Mouse (Mus musculus): ENCODE measurements around the gene Stxbp3. TPM values are rescaled to one million over a fixed set of nuclear protein-coding genes. Genes with fewer than 3 reads are reported as not detected.

Gene Stxbp3
- polyA plus RNA-seq, 1 experiment from 2014 or later, result 19.3 TPM

- TF ChIP-seq CTCF (IDR thresholded peaks at IDR 0.05; ENCODE audit: low read depth) (no peak), EP300 (IDR thresholded peaks at IDR 0.05; ENCODE audit: low read depth) (no peak)
- Histone ChIP-seq H3K27ac (ENCODE audit: low read depth) (no peak overlapping the region), H3K36me3 (replicated peaks; ENCODE audit: insufficient read depth, low read length) (no peaks in the 10 kb centered on the region), H3K4me1 (ENCODE audit: insufficient read depth) (peaks cover 13% of the 10 kb centered on the region; the same call in 1 of the 2 replicates), H3K4me3 (ENCODE audit: low read depth, low read length) (no peak overlapping the region), H3K27me3 (ENCODE audit: insufficient read depth, low read length) (no peaks in the 10 kb centered on the region), H3K4me2 (ENCODE audit: low read depth, low read length) (no peak overlapping the region), H3K9me3 (ENCODE audit: low read length) (no peaks in the 10 kb centered on the region), H3K9ac (replicated peaks) (no peak overlapping the region)
- DNase-seq (no peak), ATAC-seq (no peak)
- WGBS (ENCODE audit: insufficient replicate concordance), result 56% methylated on average over 6 of the region's 6 CpGs
Measured at GRCm38 (mm10) chr3:108769547-108769946, 70.8 kb downstream of the Stxbp3 start.

DNA sequence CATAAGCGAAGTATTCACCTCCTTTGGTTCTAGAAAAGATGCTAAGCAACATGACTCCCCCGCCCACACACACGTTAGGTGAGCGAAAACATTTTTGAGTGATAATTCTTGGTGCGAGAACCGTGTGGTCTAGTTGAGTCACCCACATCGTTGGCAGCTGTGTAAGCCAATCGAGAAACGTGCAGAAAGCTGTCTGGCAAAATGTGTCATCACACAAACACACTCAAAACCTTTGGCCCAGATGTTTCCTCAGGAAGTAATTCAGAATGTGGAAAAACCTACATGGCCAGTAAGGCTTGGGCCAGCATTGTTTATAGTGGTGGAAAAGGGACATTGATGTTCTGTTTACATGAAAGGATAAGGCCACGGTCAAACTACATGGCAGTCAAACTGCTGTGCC lies 72.9 kb downstream of the Stxbp3 start:
- ATAC-seq (peak; percentile 58), DNase-seq (no peak)
- Histone ChIP-seq H3K27me3 (ENCODE audit: insufficient read depth, low read length) (no peaks in the 10 kb centered on the region), H3K4me1 (ENCODE audit: insufficient read depth) (peaks cover 13% of the 10 kb centered on the region; the same call in 1 of the 2 replicates), H3K27ac (ENCODE audit: low read depth) (no peak overlapping the region), H3K4me2 (ENCODE audit: low read depth, low read length) (no peak overlapping the region), H3K36me3 (replicated peaks; ENCODE audit: insufficient read depth, low read length) (no peaks in the 10 kb centered on the region), H3K9me3 (ENCODE audit: low read length) (no peaks in the 10 kb centered on the region), H3K9ac (replicated peaks) (no peak overlapping the region), H3K4me3 (ENCODE audit: low read depth, low read length) (no peak overlapping the region)
- WGBS (ENCODE audit: insufficient replicate concordance), result 31% methylated on average over 10 of the region's 10 CpGs
- TF ChIP-seq EP300 (IDR thresholded peaks at IDR 0.05; ENCODE audit: low read depth), result no peak
- TF ChIP-seq CTCF (IDR thresholded peaks at IDR 0.05; ENCODE audit: low read depth), result no peak

- WGBS (ENCODE audit: insufficient replicate concordance), result 50% methylated on average over 7 of the region's 7 CpGs
Measured at GRCm38 (mm10) chr3:108766943-108767342, 73.4 kb downstream of the Stxbp3 start.

GRCm38 (mm10) chr3:108765476-108765875 lies 74.8 kb downstream of the Stxbp3 start:
- no peak overlapping the region for H3K4me3 ChIP-seq (ENCODE audit: low read depth, low read length)
- TF ChIP-seq EP300 (IDR thresholded peaks at IDR 0.05; ENCODE audit: low read depth), result no peak
- TF ChIP-seq CTCF (IDR thresholded peaks at IDR 0.05; ENCODE audit: low read depth), result no peak
- H3K36me3 ChIP-seq (replicated peaks; ENCODE audit: insufficient read depth, low read length), result no peaks in the 10 kb centered on the region
- 77% methylated on average over 7 of the region's 7 CpGs for WGBS (ENCODE audit: insufficient replicate concordance)
- ATAC-seq, result no peak
- no peaks in the 10 kb centered on the region for H3K9me3 ChIP-seq (ENCODE audit: low read length)
- peaks cover 13% of the 10 kb centered on the region; the same call in 1 of the 2 replicates for H3K4me1 ChIP-seq (ENCODE audit: insufficient read depth)
- H3K27ac ChIP-seq (ENCODE audit: low read depth), result no peak overlapping the region
- DNase-seq, result no peak
- H3K27me3 ChIP-seq (ENCODE audit: insufficient read depth, low read length), result no peaks in the 10 kb centered on the region
- no peak overlapping the region for H3K9ac ChIP-seq (replicated peaks)
- H3K4me2 ChIP-seq (ENCODE audit: low read depth, low read length), result no peak overlapping the region

More at GRCm38 (mm10) chr3:108766943-108767342, 73.4 kb downstream of the Stxbp3 start:
- no peak overlapping the region for H3K4me3 ChIP-seq (ENCODE audit: low read depth, low read length)
- no peak overlapping the region for H3K9ac ChIP-seq (replicated peaks)
- no peak overlapping the region for H3K4me2 ChIP-seq (ENCODE audit: low read depth, low read length)
- ATAC-seq, result peak; percentile 77
- H3K36me3 ChIP-seq (replicated peaks; ENCODE audit: insufficient read depth, low read length), result no peaks in the 10 kb centered on the region
- no peak for DNase-seq
- H3K9me3 ChIP-seq (ENCODE audit: low read length), result no peaks in the 10 kb centered on the region
- H3K4me1 ChIP-seq (ENCODE audit: insufficient read depth), result peaks cover 13% of the 10 kb centered on the region; the same call in 1 of the 2 replicates
- H3K27me3 ChIP-seq (ENCODE audit: insufficient read depth, low read length), result no peaks in the 10 kb centered on the region
- TF ChIP-seq CTCF (IDR thresholded peaks at IDR 0.05; ENCODE audit: low read depth) (no peak), EP300 (IDR thresholded peaks at IDR 0.05; ENCODE audit: low read depth) (no peak)
- H3K27ac ChIP-seq (ENCODE audit: low read depth), result no peak overlapping the region

DNA sequence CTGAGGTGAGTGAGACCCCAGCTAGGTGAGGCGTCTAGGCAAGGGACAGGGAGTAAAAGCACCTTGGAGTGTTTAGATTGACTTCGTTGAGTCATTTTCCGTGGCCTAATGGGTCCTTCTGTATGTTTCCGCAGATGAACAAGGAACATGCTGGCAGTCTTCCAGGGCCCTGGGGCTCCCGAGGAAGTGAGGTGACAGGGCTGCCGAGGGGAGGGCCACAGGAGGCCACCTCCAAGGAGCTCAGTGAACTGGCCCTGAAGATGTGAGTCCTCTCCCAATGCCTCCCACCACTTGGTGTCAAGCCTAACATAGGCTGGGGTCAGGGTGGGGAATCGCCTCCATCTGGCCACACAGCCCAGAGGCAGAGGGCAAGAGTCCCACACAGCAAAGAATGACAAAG lies 75.3 kb downstream of the Stxbp3 start:
- no peaks in the 10 kb centered on the region for H3K9me3 ChIP-seq (ENCODE audit: low read length)
- H3K36me3 ChIP-seq (replicated peaks; ENCODE audit: insufficient read depth, low read length), result no peaks in the 10 kb centered on the region
- 55% methylated on average over 7 of the region's 7 CpGs for WGBS (ENCODE audit: insufficient replicate concordance)
- no peak for DNase-seq
- H3K4me1 ChIP-seq (ENCODE audit: insufficient read depth), result peaks cover 13% of the 10 kb centered on the region; the same call in 1 of the 2 replicates
- H3K9ac ChIP-seq (replicated peaks), result no peak overlapping the region
- no peak for ATAC-seq
- H3K4me3 ChIP-seq (ENCODE audit: low read depth, low read length), result no peak overlapping the region
- TF ChIP-seq CTCF (IDR thresholded peaks at IDR 0.05; ENCODE audit: low read depth) (no peak), EP300 (IDR thresholded peaks at IDR 0.05; ENCODE audit: low read depth) (no peak)
- no peak overlapping the region for H3K4me2 ChIP-seq (ENCODE audit: low read depth, low read length)
- no peak overlapping the region for H3K27ac ChIP-seq (ENCODE audit: low read depth)
- H3K27me3 ChIP-seq (ENCODE audit: insufficient read depth, low read length), result no peaks in the 10 kb centered on the region

- TF ChIP-seq EP300 (IDR thresholded peaks at IDR 0.05; ENCODE audit: low read depth), result no peak
- no peak for TF ChIP-seq CTCF (IDR thresholded peaks at IDR 0.05; ENCODE audit: low read depth)
- no peaks in the 10 kb centered on the region for H3K27me3 ChIP-seq (ENCODE audit: insufficient read depth, low read length)
- H3K27ac ChIP-seq (ENCODE audit: low read depth), result no peak overlapping the region
- no peak for DNase-seq
- no peaks in the 10 kb centered on the region for H3K36me3 ChIP-seq (replicated peaks; ENCODE audit: insufficient read depth, low read length)
- no peak overlapping the region for H3K9ac ChIP-seq (replicated peaks)
- H3K4me2 ChIP-seq (ENCODE audit: low read depth, low read length), result no peak overlapping the region
- 70% methylated on average over 2 of the region's 2 CpGs for WGBS (ENCODE audit: insufficient replicate concordance)
- no peak for ATAC-seq
- H3K9me3 ChIP-seq (ENCODE audit: low read length), result no peaks in the 10 kb centered on the region
- H3K4me3 ChIP-seq (ENCODE audit: low read depth, low read length), result no peak overlapping the region
- peaks cover 13% of the 10 kb centered on the region; the same call in 1 of the 2 replicates for H3K4me1 ChIP-seq (ENCODE audit: insufficient read depth)
Measured at GRCm38 (mm10) chr3:108763691-108764090, 76.6 kb downstream of the Stxbp3 start.
